Mouse (Mus musculus) spleen, embryonic (tissue): Measurements from ENCODE around the gene Kazn.

ENCODE experiments used
- CTCF ChIA-PET: fragments of 350-600 bp; sonication (Branson Sonifier 250); formaldehyde crosslinking; loops from one replicate; lab custom pipeline; 2022; lab: Charles Lee

Gene Kazn

GRCm38 (mm10) chr4:142165363-142165762, 73.8 kb downstream of the Kazn start:
- CTCF ChIA-PET, result no interaction called here

- CTCF ChIA-PET, result no interaction called here
These were observed 74.8 kb downstream of the Kazn start for GRCm38 (mm10) chr4:142164386-142164785.

GRCm38 (mm10) chr4:142163862-142164261, 75.3 kb downstream of the Kazn start:
- CTCF ChIA-PET, result no interaction called here

- CTCF ChIA-PET, result no interaction called here
These were observed 76.5 kb downstream of the Kazn start for GRCm38 (mm10) chr4:142162729-142163128.

GRCm38 (mm10) chr4:142162102-142162501, 77.1 kb downstream of the Kazn start:
- CTCF ChIA-PET, result no interaction called here

GRCm38 (mm10) chr4:142160041-142160440, 79.2 kb downstream of the Kazn start:
- CTCF ChIA-PET, result no interaction called here

GRCm38 (mm10) chr4:142156506-142156905, 82.7 kb downstream of the Kazn start:
- CTCF ChIA-PET, result no interaction called here

GRCm38 (mm10) chr4:142154246-142154645, 85.0 kb downstream of the Kazn start:
- CTCF ChIA-PET, result no interaction called here

GRCm38 (mm10) chr4:142153526-142153925, 85.7 kb downstream of the Kazn start:
- CTCF ChIA-PET, result interaction anchor here (0.5 kb wide), 1 partner anchor 1846 kb away, joined by 4 read pairs; no protein-coding TSS in a partner anchor

- CTCF ChIA-PET, result interaction anchor here (0.5 kb wide), 1 partner anchor 1845 kb away, joined by 4 read pairs; no protein-coding TSS in a partner anchor
These were observed 86.3 kb downstream of the Kazn start for GRCm38 (mm10) chr4:142152733-142153422.

- CTCF ChIA-PET, result no interaction called here
These were observed 89.1 kb downstream of the Kazn start for GRCm38 (mm10) chr4:142150086-142150485.

- CTCF ChIA-PET, result no interaction called here
These were observed 90.0 kb downstream of the Kazn start for GRCm38 (mm10) chr4:142149202-142149601.

GRCm38 (mm10) chr4:142147671-142148070, 91.5 kb downstream of the Kazn start:
- CTCF ChIA-PET, result no interaction called here

- CTCF ChIA-PET, result no interaction called here
These were observed 95.1 kb downstream of the Kazn start for GRCm38 (mm10) chr4:142144096-142144495.

GRCm38 (mm10) chr4:142143290-142143689, 95.9 kb downstream of the Kazn start:
- CTCF ChIA-PET, result no interaction called here

- CTCF ChIA-PET, result no interaction called here
These were observed 99.5 kb downstream of the Kazn start for GRCm38 (mm10) chr4:142139729-142140128.

- CTCF ChIA-PET, result no interaction called here
These were observed 100.7 kb downstream of the Kazn start for GRCm38 (mm10) chr4:142138356-142139099.

GRCm38 (mm10) chr4:142136766-142137503, 102.3 kb downstream of the Kazn start:
- CTCF ChIA-PET, result interaction anchor here (0.8 kb wide), 1 partner anchor 8 kb away, joined by 4 read pairs; no protein-coding TSS in a partner anchor

- CTCF ChIA-PET, result no interaction called here
These were observed 103.7 kb downstream of the Kazn start for GRCm38 (mm10) chr4:142135515-142135914.

GRCm38 (mm10) chr4:142130162-142130561, 109.0 kb downstream of the Kazn start:
- CTCF ChIA-PET, result no interaction called here

GRCm38 (mm10) chr4:142127275-142127788, 111.9 kb downstream of the Kazn start:
- CTCF ChIA-PET, result no interaction called here
